Mouse (Mus musculus) cerebellum, postnatal 10 days (tissue): Measurements from ENCODE around the gene Retreg3.

Source experiments
- DNase-seq, 2 experiments: peaks; one replicate each; pipeline ENCODE4 v3.0.0; 2021; ENCODE audit warnings: mixed read lengths in 2 of 2

Retreg3 gene

GRCm38 (mm10) chr11:101078121-101078520, 41.6 kb downstream of the Retreg3 start, which contains the start of gene Hsd17b1:
TSS of gene Hsd17b1 (plus strand) at chr11:101078411.
- DNase-seq = peak in 1 of 2 experiments; percentile 17

- peak in 1 of 2 experiments; percentile 40 for DNase-seq
Observed at GRCm38 (mm10) chr11:101071810-101072428, 47.8 kb downstream of the Retreg3 start.

GRCm38 (mm10) chr11:101070987-101071386, 48.7 kb downstream of the Retreg3 start:
- DNase-seq = peak; percentile 73 to 78

- DNase-seq = no peak
Observed at GRCm38 (mm10) chr11:101070189-101070527, 49.5 kb downstream of the Retreg3 start.

GRCm38 (mm10) chr11:101069391-101070188, 50.1 kb downstream of the Retreg3 start, which contains the start of gene Naglu:
TSS of gene Naglu (plus strand) at chr11:101070012.
- peak; percentile 98 to 99 for DNase-seq

GRCm38 (mm10) chr11:101066549-101067412, 52.9 kb downstream of the Retreg3 start:
- peak; percentile 96 to 97 for DNase-seq

GRCm38 (mm10) chr11:101065002-101065401, 54.7 kb downstream of the Retreg3 start:
- DNase-seq = no peak

GRCm38 (mm10) chr11:101064462-101064861, 55.2 kb downstream of the Retreg3 start:
- no peak for DNase-seq

- peak; percentile 82 to 89 for DNase-seq
Observed at GRCm38 (mm10) chr11:101063676-101064327, 55.9 kb downstream of the Retreg3 start.

- peak in 1 of 2 experiments; percentile 59 for DNase-seq
Observed at GRCm38 (mm10) chr11:101062971-101063675, 56.6 kb downstream of the Retreg3 start.

- DNase-seq = no peak
Observed at GRCm38 (mm10) chr11:101062165-101062884, 57.4 kb downstream of the Retreg3 start.

GRCm38 (mm10) chr11:101061049-101061448, 58.6 kb downstream of the Retreg3 start:
- DNase-seq = no peak

GRCm38 (mm10) chr11:101060126-101060525, 59.6 kb downstream of the Retreg3 start:
- DNase-seq = peak; percentile 72 to 79

- no peak for DNase-seq
Observed at GRCm38 (mm10) chr11:101059473-101059872, 60.2 kb downstream of the Retreg3 start.

- no peak for DNase-seq
Observed at GRCm38 (mm10) chr11:101058726-101059125, 61.0 kb downstream of the Retreg3 start.

GRCm38 (mm10) chr11:101057860-101058259, 61.8 kb downstream of the Retreg3 start:
- peak; percentile 95 to 98 for DNase-seq

GRCm38 (mm10) chr11:101056885-101057284, 62.8 kb downstream of the Retreg3 start:
- peak in 1 of 2 experiments; percentile 10 for DNase-seq

- peak in 1 of 2 experiments; percentile 22 for DNase-seq
Observed at GRCm38 (mm10) chr11:101055418-101055817, 64.3 kb downstream of the Retreg3 start.

GRCm38 (mm10) chr11:101053974-101054373, 65.7 kb downstream of the Retreg3 start:
- DNase-seq = no peak

GRCm38 (mm10) chr11:101052751-101053473, 66.8 kb downstream of the Retreg3 start:
- DNase-seq = peak in 1 of 2 experiments; percentile 36
